Mouse (Mus musculus): ENCODE data around the gene Gm15319. TPM values are rescaled to one million over a fixed set of nuclear protein-coding genes. Genes with fewer than 3 reads are reported as not detected.
A peak's percentile ranks its signal among the peaks of the same experiment; 100 is the strongest.
"Not testable (repeated sequence)": the region's sequence is repeated elsewhere in the genome, so short reads cannot be mapped to it uniquely, and the experiment has no call there.

The Gm15319 gene
- polyA plus RNA-seq, 1 experiment from 2014 or later, result not detected

- H3K79me2 ChIP-seq (ENCODE audit: inconsistent target); H3K36me3 ChIP-seq (ENCODE audit: inconsistent target); H3K27ac ChIP-seq; H3K4me3 ChIP-seq (ENCODE audit: inconsistent target): not testable (repeated sequence)
- WGBS (ENCODE audit: missing documents), result no CpG with 5 or more reads among the region's 8 CpGs
Observed at GRCm38 (mm10) chr8:20378353-20378752, 15.3 kb upstream of the Gm15319 start.

- no CpG with 5 or more reads among the region's 3 CpGs for WGBS (ENCODE audit: missing documents)
- H3K79me2 ChIP-seq (ENCODE audit: inconsistent target); H3K36me3 ChIP-seq (ENCODE audit: inconsistent target); H3K4me3 ChIP-seq (ENCODE audit: inconsistent target); H3K27ac ChIP-seq: not testable (repeated sequence)
Observed at GRCm38 (mm10) chr8:20375698-20376097, 12.7 kb upstream of the Gm15319 start.

- not testable (repeated sequence) for H3K27ac ChIP-seq
Observed at GRCm38 (mm10) chr8:20356386-20356785, 6.6 kb downstream of the Gm15319 start.

GRCm38 (mm10) chr8:20353579-20353978 is 9.4 kb downstream of the Gm15319 start:
- not testable (repeated sequence) for H3K4me3 ChIP-seq (ENCODE audit: inconsistent target); H3K27ac ChIP-seq; H3K36me3 ChIP-seq (ENCODE audit: inconsistent target); H3K79me2 ChIP-seq (ENCODE audit: inconsistent target)
- WGBS (ENCODE audit: missing documents), result 100% methylated on average over 1 of the region's 3 CpGs

More at GRCm38 (mm10) chr8:20356386-20356785, 6.6 kb downstream of the Gm15319 start:
- 88% methylated on average over 3 of the region's 5 CpGs for WGBS (ENCODE audit: missing documents)
- H3K36me3 ChIP-seq (ENCODE audit: inconsistent target); H3K79me2 ChIP-seq (ENCODE audit: inconsistent target); H3K4me3 ChIP-seq (ENCODE audit: inconsistent target): not testable (repeated sequence)

- WGBS (ENCODE audit: missing documents), result no CpG with 5 or more reads among the region's 6 CpGs
- not testable (repeated sequence) for H3K79me2 ChIP-seq (ENCODE audit: inconsistent target); H3K36me3 ChIP-seq (ENCODE audit: inconsistent target); H3K27ac ChIP-seq; H3K4me3 ChIP-seq (ENCODE audit: inconsistent target)
Observed at GRCm38 (mm10) chr8:20302759-20303158, 60.3 kb downstream of the Gm15319 start.

GRCm38 (mm10) chr8:20300042-20300441 is 63.0 kb downstream of the Gm15319 start:
- H3K36me3 ChIP-seq (ENCODE audit: inconsistent target); H3K4me3 ChIP-seq (ENCODE audit: inconsistent target); H3K79me2 ChIP-seq (ENCODE audit: inconsistent target); H3K27ac ChIP-seq: not testable (repeated sequence)
- WGBS (ENCODE audit: missing documents), result 85% methylated on average over 3 of the region's 4 CpGs

GRCm38 (mm10) chr8:20297939-20298505 is 65.0 kb downstream of the Gm15319 start:
- no CpG with 5 or more reads among the region's 13 CpGs for WGBS (ENCODE audit: missing documents)
- H3K36me3 ChIP-seq (ENCODE audit: inconsistent target); H3K27ac ChIP-seq; H3K4me3 ChIP-seq (ENCODE audit: inconsistent target): not testable (repeated sequence)
- H3K79me2 ChIP-seq (ENCODE audit: inconsistent target), result peaks cover 13% of the 10 kb centered on the region; the same call in 1 of the 2 replicates

- peak overlapping the region; percentile 39 for H3K4me3 ChIP-seq (ENCODE audit: inconsistent target)
- peaks cover 13% of the 10 kb centered on the region; the same call in 1 of the 2 replicates for H3K79me2 ChIP-seq (ENCODE audit: inconsistent target)
- WGBS (ENCODE audit: missing documents), result 9% methylated on average over 50 of the region's 73 CpGs
- H3K36me3 ChIP-seq (ENCODE audit: inconsistent target); H3K27ac ChIP-seq: not testable (repeated sequence)
Observed at GRCm38 (mm10) chr8:20296803-20297702, 66.0 kb downstream of the Gm15319 start.

GRCm38 (mm10) chr8:20295881-20296280 is 67.1 kb downstream of the Gm15319 start:
- WGBS (ENCODE audit: missing documents), result no CpG with 5 or more reads among the region's 4 CpGs
- H3K79me2 ChIP-seq (ENCODE audit: inconsistent target), result peaks cover 13% of the 10 kb centered on the region; the same call in 1 of the 2 replicates
- H3K4me3 ChIP-seq (ENCODE audit: inconsistent target); H3K36me3 ChIP-seq (ENCODE audit: inconsistent target); H3K27ac ChIP-seq: not testable (repeated sequence)

- not testable (repeated sequence) for H3K27ac ChIP-seq; H3K36me3 ChIP-seq (ENCODE audit: inconsistent target); H3K4me3 ChIP-seq (ENCODE audit: inconsistent target)
- WGBS (ENCODE audit: missing documents), result 79% methylated on average over 3 of the region's 4 CpGs
- peaks cover 13% of the 10 kb centered on the region; the same call in 1 of the 2 replicates for H3K79me2 ChIP-seq (ENCODE audit: inconsistent target)
Observed at GRCm38 (mm10) chr8:20294826-20295225, 68.2 kb downstream of the Gm15319 start.

GRCm38 (mm10) chr8:20293966-20294365 is 69.0 kb downstream of the Gm15319 start:
- peaks cover 13% of the 10 kb centered on the region; the same call in 1 of the 2 replicates for H3K79me2 ChIP-seq (ENCODE audit: inconsistent target)
- H3K4me3 ChIP-seq (ENCODE audit: inconsistent target); H3K27ac ChIP-seq; H3K36me3 ChIP-seq (ENCODE audit: inconsistent target): not testable (repeated sequence)

- not testable (repeated sequence) for H3K27ac ChIP-seq; H3K36me3 ChIP-seq (ENCODE audit: inconsistent target); H3K4me3 ChIP-seq (ENCODE audit: inconsistent target)
- WGBS (ENCODE audit: missing documents), result no CpG with 5 or more reads among the region's 8 CpGs
- H3K79me2 ChIP-seq (ENCODE audit: inconsistent target), result peaks cover 12% of the 10 kb centered on the region; the same call in 1 of the 2 replicates
Observed at GRCm38 (mm10) chr8:20290015-20290414, 73.0 kb downstream of the Gm15319 start.

- WGBS (ENCODE audit: missing documents), result no CpG with 5 or more reads among the region's 3 CpGs
- H3K4me3 ChIP-seq (ENCODE audit: inconsistent target); H3K36me3 ChIP-seq (ENCODE audit: inconsistent target); H3K27ac ChIP-seq: not testable (repeated sequence)
- H3K79me2 ChIP-seq (ENCODE audit: inconsistent target), result peaks cover 10% of the 10 kb centered on the region
Observed at GRCm38 (mm10) chr8:20288878-20289277, 74.1 kb downstream of the Gm15319 start.

- H3K4me3 ChIP-seq (ENCODE audit: inconsistent target); H3K27ac ChIP-seq; H3K36me3 ChIP-seq (ENCODE audit: inconsistent target): not testable (repeated sequence)
- H3K79me2 ChIP-seq (ENCODE audit: inconsistent target), result peaks cover 11% of the 10 kb centered on the region
- 96% methylated on average over 3 of the region's 3 CpGs for WGBS (ENCODE audit: missing documents)
Observed at GRCm38 (mm10) chr8:20287706-20288105, 75.3 kb downstream of the Gm15319 start.
